Mouse (Mus musculus): ENCODE measurements around the gene Orai3. TPM values are rescaled to one million over a fixed set of nuclear protein-coding genes. Genes with fewer than 3 reads are reported as not detected.
A peak's percentile ranks its signal among the peaks of the same experiment; 100 is the strongest.

The Orai3 gene
- total RNA-seq, 2 experiments from 2014 or later: 16.8 to 20.5 TPM

DNA sequence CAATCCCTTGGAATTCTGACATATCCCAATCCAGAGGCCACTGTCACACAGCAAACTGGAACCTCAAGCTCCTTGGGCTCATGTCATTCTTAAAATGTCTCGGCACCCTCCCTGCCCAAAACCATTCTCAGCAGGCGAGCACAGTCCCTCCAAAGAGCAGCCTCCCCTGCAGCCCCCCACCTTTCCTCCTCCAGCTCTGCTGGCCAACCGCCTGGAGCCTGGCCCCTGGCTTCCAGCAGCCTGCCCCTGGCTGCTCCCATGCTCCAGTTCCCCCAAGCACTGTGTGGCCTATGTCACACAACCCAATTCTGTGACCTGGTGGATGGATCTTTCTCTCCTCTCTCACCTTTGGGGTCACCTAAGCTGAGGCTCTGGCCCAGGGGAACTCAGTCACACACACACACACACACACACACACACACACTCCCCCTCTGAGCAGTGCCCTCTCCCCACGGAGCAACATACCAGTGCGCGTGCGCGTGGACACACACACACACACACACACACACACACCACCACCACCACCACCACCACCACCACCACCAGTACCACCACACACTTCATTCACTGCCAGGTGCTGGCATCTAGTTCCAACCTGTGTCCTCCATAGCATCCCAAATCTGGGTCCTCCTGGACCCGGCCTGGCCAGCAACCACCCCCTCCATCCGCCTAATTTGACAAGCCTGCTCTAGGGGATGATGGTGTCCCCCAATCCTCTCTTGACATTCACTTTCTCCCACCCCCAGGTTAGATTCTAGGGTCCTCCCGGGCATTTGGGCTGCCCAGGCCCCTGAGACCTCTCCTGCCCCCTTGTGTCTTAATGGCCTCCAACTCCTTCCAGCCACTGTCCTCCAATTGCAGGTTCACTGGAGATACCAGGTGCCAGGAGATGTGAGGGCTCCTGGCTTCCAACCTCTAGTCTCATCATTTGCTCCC, 53.9 kb downstream of the Orai3 start:
- DNase-seq (ENCODE audit: low spot score in 2 of 2): peak in 1 of 2 experiments; percentile 54

DNA sequence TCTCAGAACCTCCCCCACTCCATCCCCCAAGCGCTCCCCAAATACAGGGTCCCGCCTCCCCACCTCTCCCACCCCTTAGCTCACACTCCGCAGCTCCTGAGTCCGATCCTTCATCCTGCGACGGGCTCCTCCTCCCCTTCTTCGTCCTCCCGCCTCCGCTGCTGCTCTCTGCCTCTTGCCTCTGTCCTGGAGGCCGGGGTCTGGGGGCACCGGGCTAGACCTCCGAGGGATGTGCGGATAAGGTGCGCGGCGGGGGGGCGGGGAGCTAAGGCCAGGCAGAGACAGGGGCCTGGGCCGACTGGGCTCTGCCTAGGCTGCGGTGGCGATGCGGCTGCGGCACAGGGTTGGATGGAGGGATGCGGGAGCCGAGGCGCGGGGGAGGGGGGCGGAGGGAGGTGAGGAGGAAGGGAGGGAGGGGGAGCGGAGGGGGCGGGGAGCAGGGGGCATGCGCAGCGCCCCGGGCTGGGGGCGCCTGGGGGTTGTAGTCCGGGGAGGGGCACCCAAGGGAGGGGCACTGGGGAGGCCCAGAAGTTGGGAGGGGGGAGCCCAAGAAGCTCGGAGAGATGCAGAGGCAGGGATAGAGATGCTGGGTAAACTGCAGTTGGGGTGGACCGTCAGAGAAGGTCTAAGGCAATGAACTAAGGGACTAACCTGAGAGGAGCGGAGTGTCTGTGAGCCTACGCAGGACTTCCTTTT, 54.7 kb downstream of the Orai3 start, which contains the start of the genes Stx4a and Stx1b:
TSS of gene Stx4a (plus strand) at position 119 of the 696 bp plus-strand sequence.
TSS of gene Stx1b (minus strand) at position 374 of the 696 bp plus-strand sequence.
- peak; percentile 68 to 79 for DNase-seq (ENCODE audit: low spot score in 2 of 2)

Other genes with a start within 250 kb of the Orai3 start
- 1 to 10 TPM in 1 of 2 experiments, not detected in 1; 1.0 TPM for gene Tmem265, start 208.4 kb upstream of the Orai3 start, total RNA-seq (2021)
- gene Phkg2, start 196.5 kb upstream of the Orai3 start, total RNA-seq (2021): 10 to 100 TPM; 70.6 to 81.2 TPM
- gene Ccdc189, start 181.2 kb upstream of the Orai3 start, total RNA-seq (2021): 1 to 10 TPM; 7.5 to 8.9 TPM
- gene Rnf40, start 181.0 kb upstream of the Orai3 start, total RNA-seq (2021): 10 to 100 TPM; 63.6 to 73.4 TPM
- 10 to 100 TPM; 23.1 to 24.0 TPM for gene Zfp629, start 154.0 kb upstream of the Orai3 start, total RNA-seq (2021)
- gene Bcl7c, start 60.9 kb upstream of the Orai3 start, total RNA-seq (2021): 10 to 100 TPM; 44.6 to 46.4 TPM
- 1 to 10 TPM; 2.7 to 4.4 TPM for gene Ctf1, start 57.1 kb upstream of the Orai3 start, total RNA-seq (2021)
- not detected for gene Ctf2, start 37.6 kb upstream of the Orai3 start, total RNA-seq (2021)
- gene Fbxl19, start 25.3 kb upstream of the Orai3 start, total RNA-seq (2021): 10 to 100 TPM; 68.8 to 74.6 TPM
- 10 to 100 TPM; 41.1 to 44.7 TPM for gene Setd1a, start 6.9 kb downstream of the Orai3 start, total RNA-seq (2021)
- 1 to 10 TPM; 5.5 to 5.6 TPM for gene Gm49388, start 15.8 kb downstream of the Orai3 start, total RNA-seq (2021)
- 1 to 10 TPM; 4.7 to 5.3 TPM for gene Hsd3b7, start 30.8 kb downstream of the Orai3 start, total RNA-seq (2021)
- gene Stx4a, start 54.5 kb downstream of the Orai3 start, total RNA-seq (2021): 10 to 100 TPM; 85.0 to 86.3 TPM
- gene Stx1b, start 54.7 kb downstream of the Orai3 start, total RNA-seq (2021): 100 to 1,000 TPM; 420 to 434 TPM
- 10 to 100 TPM; 31.0 TPM for gene Zfp646, start 106.4 kb downstream of the Orai3 start, total RNA-seq (2021)
- 10 to 100 TPM; 19.5 to 20.5 TPM for gene Zfp668, start 107.0 kb downstream of the Orai3 start, total RNA-seq (2021)
- 1 to 10 TPM; 2.2 to 2.7 TPM for gene Prss53, start 121.2 kb downstream of the Orai3 start, total RNA-seq (2021)
- not detected for gene Gm21974, start 125.6 kb downstream of the Orai3 start, total RNA-seq (2021)
- 10 to 100 TPM; 21.3 to 24.0 TPM for gene Vkorc1, start 125.8 kb downstream of the Orai3 start, total RNA-seq (2021)
- 10 to 100 TPM; 34.3 to 39.3 TPM for gene Bckdk, start 134.3 kb downstream of the Orai3 start, total RNA-seq (2021)
- gene Kat8, start 142.7 kb downstream of the Orai3 start, total RNA-seq (2021): 10 to 100 TPM; 29.7 to 33.3 TPM
- under 1 TPM; 0.40 to 0.42 TPM for gene Prss8, start 160.3 kb downstream of the Orai3 start, total RNA-seq (2021)
- gene Prss36, start 176.9 kb downstream of the Orai3 start, total RNA-seq (2021): 1 to 10 TPM; 7.9 to 8.2 TPM
- 100 to 1,000 TPM; 268 to 293 TPM for gene Fus, start 197.6 kb downstream of the Orai3 start, total RNA-seq (2021)
- gene Pycard, start 224.1 kb downstream of the Orai3 start, total RNA-seq (2021): 1 to 10 TPM; 2.9 to 4.5 TPM
- under 1 TPM; 0.66 to 0.72 TPM for gene Trim72, start 234.1 kb downstream of the Orai3 start, total RNA-seq (2021)